Mouse (Mus musculus): ENCODE data around the gene Serpinb6d.

Gene Serpinb6d

GRCm38 (mm10) chr13:33661105-33661504 lies at the start of gene Serpinb6d:
Gene Serpinb6d (plus strand): TSS chr13:33661405.
- no peak for DNase-seq (ENCODE audit: low spot score in 2 of 2)

- DNase-seq (ENCODE audit: low spot score in 2 of 2) = no peak
Observed at GRCm38 (mm10) chr13:33622921-33623320, 38.3 kb upstream of the Serpinb6d start.

GRCm38 (mm10) chr13:33642540-33642939 lies 18.7 kb upstream of the Serpinb6d start:
- no peak for DNase-seq (ENCODE audit: low spot score in 2 of 2)

- no peak for DNase-seq (ENCODE audit: low spot score in 2 of 2)
Observed at GRCm38 (mm10) chr13:33662550-33662949, 1.3 kb downstream of the Serpinb6d start.

GRCm38 (mm10) chr13:33720296-33720695 lies 59.1 kb downstream of the Serpinb6d start:
- no peak for DNase-seq (ENCODE audit: low spot score in 2 of 2)

Data from spleen, postnatal 10 days (tissue).